Mouse (Mus musculus) frontal cortex, postnatal 25 days (tissue): ENCODE measurements around the gene Tppp2.

Experiments used
- DNase-seq, 2 experiments: peaks; one replicate each; pipeline ENCODE4 v3.0.0; 2022; ENCODE audit warnings: low spot score in 2 of 2

The Tppp2 gene

DNA sequence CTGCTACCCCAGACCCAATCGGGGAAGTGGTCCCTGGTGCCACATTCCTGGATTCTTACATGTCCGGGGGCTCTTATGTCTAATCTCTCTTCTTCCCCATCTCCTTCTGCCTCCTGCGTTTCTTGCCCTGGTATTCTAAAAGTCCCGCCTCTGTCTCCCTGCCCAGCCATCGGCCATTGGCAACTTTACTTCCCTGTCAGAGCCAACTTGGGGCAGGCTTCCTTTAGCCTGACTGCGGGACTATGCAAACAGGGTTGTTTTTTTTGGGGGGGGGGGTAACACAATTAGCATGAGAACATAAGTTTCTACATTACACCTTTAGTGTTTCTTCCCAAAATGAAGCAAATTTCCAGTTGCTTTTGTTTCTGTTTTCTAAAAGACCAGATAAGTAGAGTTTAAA lies 25.1 kb downstream of the Tppp2 start:
- DNase-seq = no peak

DNA sequence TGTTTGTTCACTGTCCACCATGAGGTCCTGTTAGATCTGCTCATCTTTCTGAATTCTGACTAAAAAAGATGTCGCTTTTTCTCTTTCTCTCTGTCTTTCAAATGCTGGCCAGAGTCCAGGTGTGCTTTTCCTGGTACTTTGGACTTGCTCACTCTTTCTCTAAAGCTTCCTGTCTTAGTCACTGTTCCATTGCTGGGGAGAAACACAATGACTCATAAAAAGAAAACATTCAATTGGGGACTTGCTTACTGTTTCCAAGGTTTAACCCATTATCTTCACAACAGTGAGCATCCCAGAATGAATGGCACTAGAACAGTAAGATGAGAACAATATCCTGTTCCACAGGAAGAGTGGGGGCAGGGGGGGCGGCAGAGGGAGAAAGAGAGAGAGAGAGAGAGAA lies 42.1 kb downstream of the Tppp2 start:
- DNase-seq = no peak

DNA sequence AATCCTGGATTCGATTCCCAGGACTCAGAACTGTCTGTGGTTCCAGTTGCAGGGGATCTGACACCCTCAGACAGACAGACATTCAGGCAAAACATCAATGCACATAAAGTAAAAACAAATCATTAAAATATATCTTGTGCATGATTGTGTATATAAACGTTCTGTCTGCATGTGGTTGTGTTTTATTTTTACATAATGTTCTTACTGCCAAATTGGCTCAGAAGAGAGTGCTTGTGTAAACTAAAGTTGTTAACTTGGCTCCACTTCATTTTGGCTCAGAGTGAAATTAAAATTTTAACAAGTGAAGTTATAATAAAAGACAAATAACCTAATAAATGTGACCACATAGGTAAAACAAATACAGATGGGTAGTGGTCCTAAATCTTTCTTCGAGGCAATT lies 49.2 kb downstream of the Tppp2 start:
- no peak for DNase-seq
